Comparison of ENCODE assay signal across 10 mouse cellular contexts in the genomic region with DNA sequence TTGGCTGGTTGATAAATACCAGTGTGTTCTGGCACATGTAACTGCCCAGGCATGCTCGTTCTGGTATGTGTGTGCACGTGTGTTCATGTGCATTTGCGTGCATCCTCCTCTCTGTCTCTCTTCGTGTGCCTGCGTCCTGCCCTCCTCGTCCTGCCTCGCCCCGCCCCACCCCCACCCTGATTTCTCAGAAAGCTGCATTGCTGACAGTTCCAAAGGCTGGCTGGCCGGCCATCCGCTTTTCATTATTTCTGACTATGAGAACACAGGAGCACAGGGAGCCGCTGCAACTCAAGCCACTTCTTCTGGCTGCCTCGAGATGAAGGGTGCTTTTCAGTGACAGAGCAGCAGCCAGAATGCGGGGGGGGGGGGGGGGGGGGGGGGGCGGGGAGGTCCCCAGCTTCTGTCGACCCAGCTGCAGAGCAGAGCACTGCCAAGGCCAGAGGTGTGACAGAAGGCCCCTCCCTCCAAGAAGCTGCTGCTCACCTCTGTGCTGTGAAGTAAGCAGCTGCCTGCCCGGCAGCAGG. TPM values are rescaled to one million over a fixed set of nuclear protein-coding genes. Genes with fewer than 3 reads are reported as not detected.
DNase-seq lines count a peak whose midpoint lies in the region; ATAC-seq and TF ChIP-seq lines count a peak whose summit lies in the region.
"Had no signal": no experiment of that assay in that cellular context is flagged by ENCODE, and none has a peak within 500 bp of the region (broad histone marks: within the 10 kb centered on the region; RNA-seq: fewer than 3 reads in every experiment).

No protein-coding gene starts in this region.

- H3K4me2 ChIP-seq in liver, embryonic 12.5 days: 0 out of 2 replicates have a peak overlapping the region, but pooled peaks have one; percentile 3
- H3K4me2 ChIP-seq in liver, embryonic 11.5 days: no peak overlapping the region

- no peaks in the 10 kb centered on the region for H3K27me3 ChIP-seq in liver, embryonic 12.5 days (replicated peaks)
- no peaks in the 10 kb centered on the region for H3K27me3 ChIP-seq in liver, embryonic 11.5 days (replicated peaks; ENCODE audit: control insufficient read depth, insufficient read depth, low read length)

- DNase-seq in liver, embryonic 11.5 days (ENCODE audit: low spot score): no peak
- peak; percentile 47 for DNase-seq in brain, embryonic 14.5 days (ENCODE audit: low read depth)
- peak; percentile 83 for DNase-seq in induced T-regulatory cell, adult 2 months (ENCODE audit: low read depth)
- DNase-seq in thymus, postnatal 0 days (ENCODE audit: low spot score): peak; percentile 73
- DNase-seq in adrenal gland, adult (ENCODE audit: inconsistent age in 2 of 2, low spot score in 1 of 2): no peak
- no peak for DNase-seq in ovary, postnatal 36 days (ENCODE audit: low spot score)
- no peak for DNase-seq in right cerebral cortex, postnatal 36 days (ENCODE audit: low spot score in 2 of 2)

- no peak for TF ChIP-seq POLR2A in brain, embryonic 14.5 days (IDR thresholded peaks at IDR 0.05; ENCODE audit: borderline replicate concordance, extremely low read depth, insufficient read depth, insufficient read length, poor library complexity, severe bottlenecking)

- WGBS in liver, embryonic 12.5 days (ENCODE audit: insufficient replicate concordance): 40% methylated on average over 15 of the region's 16 CpGs
- WGBS in liver, embryonic 11.5 days: 35% methylated on average over 14 of the region's 16 CpGs

- H3K9me3 ChIP-seq in liver, embryonic 12.5 days (replicated peaks): no peaks in the 10 kb centered on the region
- H3K9me3 ChIP-seq in liver, embryonic 11.5 days (ENCODE audit: control insufficient read depth, low read length): no peaks in the 10 kb centered on the region

- peaks cover 93% of the 10 kb centered on the region for H3K36me3 ChIP-seq in liver, embryonic 12.5 days
- peaks cover 24% of the 10 kb centered on the region for H3K36me3 ChIP-seq in liver, embryonic 11.5 days (ENCODE audit: control insufficient read depth, insufficient read depth, low read length)

- H3K4me1 ChIP-seq in liver, embryonic 12.5 days: peaks cover 30% of the 10 kb centered on the region
- H3K4me1 ChIP-seq in liver, embryonic 11.5 days (replicated peaks; ENCODE audit: control insufficient read depth, insufficient read depth, low read length): no peaks in the 10 kb centered on the region; the same call in 1 of the 2 replicates

- H3K27ac ChIP-seq in liver, embryonic 12.5 days: peak overlapping the region; percentile 22; the same call in 1 of the 2 replicates
- no peak overlapping the region for H3K27ac ChIP-seq in liver, embryonic 11.5 days (ENCODE audit: low read depth, low read length)
- H3K27ac ChIP-seq: kidney, postnatal 0 days had no signal

- H3K9ac ChIP-seq in liver, embryonic 12.5 days: no peak overlapping the region
- no peak overlapping the region for H3K9ac ChIP-seq in liver, embryonic 11.5 days (ENCODE audit: low read depth, low read length)

- no peak overlapping the region for H3K4me3 ChIP-seq in liver, embryonic 12.5 days
- H3K4me3 ChIP-seq in liver, embryonic 11.5 days (ENCODE audit: low read depth, low read length): no peak overlapping the region
- H3K4me3 ChIP-seq: erythroblast, embryonic 14.5 days had no signal

- ATAC-seq in liver, embryonic 12.5 days: peak; percentile 60; the same call in 1 of the 2 replicates
- ATAC-seq in liver, embryonic 11.5 days (replicated peaks; ENCODE audit: low FRiP score): no peak

- TF ChIP-seq CTCF in brain, embryonic 14.5 days (IDR thresholded peaks at IDR 0.05; ENCODE audit: borderline replicate concordance, extremely low read depth, insufficient read depth, insufficient read length): no peak

RNA-seq across cellular contexts. Expression of a gene that starts 18.2 kb away (rescaled TPM):
- polyA plus RNA-seq in liver, embryonic 12.5 days (2016; fragmentation: Nextera tagmentation; extraction: Ambion mirVana): 171 and 181 TPM in 2 replicates
- 256 and 262 TPM in 2 replicates for polyA plus RNA-seq in liver, embryonic 11.5 days (2014; fragmentation: Nextera tagmentation; extraction: Ambion mirVana)
- polyA plus RNA-seq in brain, embryonic 14.5 days (2012; rRNA removed): 70.4 and 70.5 TPM in 2 replicates
- polyA plus RNA-seq in thymus, postnatal 0 days (2015; fragmentation: Nextera tagmentation; extraction: Ambion mirVana): 132 and 145 TPM in 2 replicates

RNA-seq across cellular contexts. Expression of a gene that starts 47.5 kb away (rescaled TPM):
- polyA plus RNA-seq in liver, embryonic 12.5 days (2016; fragmentation: Nextera tagmentation; extraction: Ambion mirVana): 17.6 and 18.1 TPM in 2 replicates
- 28.5 and 28.8 TPM in 2 replicates for polyA plus RNA-seq in liver, embryonic 11.5 days (2014; fragmentation: Nextera tagmentation; extraction: Ambion mirVana)
- polyA plus RNA-seq in brain, embryonic 14.5 days (2012; rRNA removed): 63.9 and 69.5 TPM in 2 replicates
- polyA plus RNA-seq in thymus, postnatal 0 days (2015; fragmentation: Nextera tagmentation; extraction: Ambion mirVana): 9.5 and 11.0 TPM in 2 replicates

Comparison
In these comparisons a context has a peak if more than half of its experiments do, and no peak if none do; other contexts are left out.
1. DNase-seq: peak in brain, embryonic 14.5 days (single experiment), induced T-regulatory cell, adult 2 months (single experiment) and thymus, postnatal 0 days (single experiment); none in liver, embryonic 11.5 days (single experiment), adrenal gland, adult (0 of 2), ovary, postnatal 36 days (single experiment) and right cerebral cortex, postnatal 36 days (0 of 2).